Mouse (Mus musculus): ENCODE results near the gene Dpf3.
A peak's percentile ranks its signal among the peaks of the same experiment; 100 is the strongest.

The Dpf3 gene

GRCm38 (mm10) chr12:83411721-83412521 lies 75.6 kb downstream of the Dpf3 start:
- no peak for DNase-seq (ENCODE audit: low read depth)

GRCm38 (mm10) chr12:83411032-83411431 lies 76.5 kb downstream of the Dpf3 start:
- DNase-seq (ENCODE audit: low read depth), result no peak

- no peak for DNase-seq (ENCODE audit: low read depth)
Observed at GRCm38 (mm10) chr12:83405374-83406125, 82.0 kb downstream of the Dpf3 start.

GRCm38 (mm10) chr12:83402270-83402669 lies 85.2 kb downstream of the Dpf3 start:
- no peak for DNase-seq (ENCODE audit: low read depth)

GRCm38 (mm10) chr12:83392011-83392410 lies 95.5 kb downstream of the Dpf3 start:
- DNase-seq (ENCODE audit: low read depth), result no peak

GRCm38 (mm10) chr12:83387554-83387953 lies 100.0 kb downstream of the Dpf3 start:
- DNase-seq (ENCODE audit: low read depth), result no peak

GRCm38 (mm10) chr12:83381072-83381471 lies 106.4 kb downstream of the Dpf3 start:
- no peak for DNase-seq (ENCODE audit: low read depth)

- no peak for DNase-seq (ENCODE audit: low read depth)
Observed at GRCm38 (mm10) chr12:83380016-83380415, 107.5 kb downstream of the Dpf3 start.

GRCm38 (mm10) chr12:83375015-83375831 lies 112.3 kb downstream of the Dpf3 start:
- DNase-seq (ENCODE audit: low read depth), result peak; percentile 52

GRCm38 (mm10) chr12:83373081-83373480 lies 114.4 kb downstream of the Dpf3 start:
- no peak for DNase-seq (ENCODE audit: low read depth)

- no peak for DNase-seq (ENCODE audit: low read depth)
Observed at GRCm38 (mm10) chr12:83372290-83372689, 115.2 kb downstream of the Dpf3 start.

- DNase-seq (ENCODE audit: low read depth), result no peak
Observed at GRCm38 (mm10) chr12:83370221-83370620, 117.3 kb downstream of the Dpf3 start.

GRCm38 (mm10) chr12:83369416-83369815 lies 118.1 kb downstream of the Dpf3 start:
- no peak for DNase-seq (ENCODE audit: low read depth)

GRCm38 (mm10) chr12:83367486-83367885 lies 120.0 kb downstream of the Dpf3 start:
- no peak for DNase-seq (ENCODE audit: low read depth)

GRCm38 (mm10) chr12:83364771-83365170 lies 122.7 kb downstream of the Dpf3 start:
- DNase-seq (ENCODE audit: low read depth), result no peak

GRCm38 (mm10) chr12:83361801-83362200 lies 125.7 kb downstream of the Dpf3 start:
- DNase-seq (ENCODE audit: low read depth), result no peak

- DNase-seq (ENCODE audit: low read depth), result no peak
Observed at GRCm38 (mm10) chr12:83352640-83353039, 134.9 kb downstream of the Dpf3 start.

GRCm38 (mm10) chr12:83349736-83350135 lies 137.8 kb downstream of the Dpf3 start:
- DNase-seq (ENCODE audit: low read depth), result no peak

- DNase-seq (ENCODE audit: low read depth), result no peak
Observed at GRCm38 (mm10) chr12:83348246-83348645, 139.3 kb downstream of the Dpf3 start.

- DNase-seq (ENCODE audit: low read depth), result no peak
Observed at GRCm38 (mm10) chr12:83342875-83343185, 144.7 kb downstream of the Dpf3 start.

- DNase-seq (ENCODE audit: low read depth), result no peak
Observed at GRCm38 (mm10) chr12:83342035-83342874, 145.3 kb downstream of the Dpf3 start.

- no peak for DNase-seq (ENCODE audit: low read depth)
Observed at GRCm38 (mm10) chr12:83340960-83341359, 146.6 kb downstream of the Dpf3 start.

All from 416B (cell line).